Mouse (Mus musculus): ENCODE data around the gene Rnf135. TPM values are rescaled to one million over a fixed set of nuclear protein-coding genes. Genes with fewer than 3 reads are reported as not detected.

Rnf135 gene
- polyA plus RNA-seq, 1 experiment from 2014 or later: 14.0 TPM

GRCm38 (mm10) chr11:80163362-80164116 is 20.1 kb upstream of the Rnf135 start:
- TF ChIP-seq CTCF (IDR thresholded peaks at IDR 0.05): no peak
- H3K27me3 ChIP-seq: no peaks in the 10 kb centered on the region
- ChIA-PET POLR2A (interaction anchor here (1.1 kb wide), 1 partner anchor 21 kb away, joined by 3 read pairs; no protein-coding TSS in a partner anchor), CTCF (no interaction called here)
- ATAC-seq (no peak), DNase-seq (ENCODE audit: low read depth, low spot score) (no peak)
- in situ Hi-C loops (cut with MboI; ENCODE audit: low pct_unique_long_range_greater_than_20kb): no loop called here

DNA sequence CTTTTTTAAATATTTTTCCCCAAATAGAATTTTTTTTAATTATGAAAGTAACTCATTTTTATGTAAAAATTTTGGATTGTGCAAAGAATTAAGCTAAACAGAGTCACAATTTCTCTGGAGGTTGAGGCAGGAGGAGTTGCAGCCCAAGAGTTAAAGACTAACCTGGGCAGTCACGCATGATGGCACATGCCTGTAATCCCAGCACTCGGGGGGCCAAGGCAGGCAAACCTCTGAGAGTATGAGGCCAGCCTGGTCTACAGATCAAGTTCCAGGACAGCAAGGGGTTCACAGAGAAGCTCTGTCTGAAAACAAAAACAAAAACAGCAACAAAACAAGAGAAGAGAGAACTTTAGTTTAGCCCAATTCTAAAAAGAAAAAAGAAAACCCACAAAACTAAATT is 19.4 kb upstream of the Rnf135 start:
- ChIA-PET CTCF (no interaction called here), POLR2A (interaction anchor here (1.1 kb wide), 1 partner anchor 21 kb away, joined by 3 read pairs; no protein-coding TSS in a partner anchor)
- ATAC-seq: no peak
- TF ChIP-seq CTCF (IDR thresholded peaks at IDR 0.05): no peak
- in situ Hi-C loops (cut with MboI; ENCODE audit: low pct_unique_long_range_greater_than_20kb): no loop called here
- DNase-seq (ENCODE audit: low read depth, low spot score): no peak
- no peaks in the 10 kb centered on the region for H3K27me3 ChIP-seq

DNA sequence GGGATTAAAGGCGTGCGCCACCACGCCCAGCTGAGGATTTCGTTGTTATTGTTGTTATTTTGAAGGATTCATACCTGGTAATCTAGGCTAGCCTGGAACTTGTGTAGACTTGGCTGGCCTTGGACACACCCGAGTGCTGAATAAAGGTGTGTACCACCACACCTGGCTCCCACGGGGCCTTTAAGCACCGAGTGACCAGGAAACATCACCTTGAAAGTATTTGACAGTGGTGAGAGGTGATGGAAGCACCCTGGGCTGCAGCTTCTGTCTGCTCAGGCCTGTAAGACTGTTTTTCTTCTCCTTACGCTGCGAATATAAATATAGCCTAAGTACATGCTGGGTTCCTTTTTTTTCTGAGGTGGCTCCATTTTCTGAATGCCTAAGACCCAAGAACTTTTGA is 15.5 kb upstream of the Rnf135 start:
- DNase-seq (ENCODE audit: low read depth, low spot score): no peak

DNA sequence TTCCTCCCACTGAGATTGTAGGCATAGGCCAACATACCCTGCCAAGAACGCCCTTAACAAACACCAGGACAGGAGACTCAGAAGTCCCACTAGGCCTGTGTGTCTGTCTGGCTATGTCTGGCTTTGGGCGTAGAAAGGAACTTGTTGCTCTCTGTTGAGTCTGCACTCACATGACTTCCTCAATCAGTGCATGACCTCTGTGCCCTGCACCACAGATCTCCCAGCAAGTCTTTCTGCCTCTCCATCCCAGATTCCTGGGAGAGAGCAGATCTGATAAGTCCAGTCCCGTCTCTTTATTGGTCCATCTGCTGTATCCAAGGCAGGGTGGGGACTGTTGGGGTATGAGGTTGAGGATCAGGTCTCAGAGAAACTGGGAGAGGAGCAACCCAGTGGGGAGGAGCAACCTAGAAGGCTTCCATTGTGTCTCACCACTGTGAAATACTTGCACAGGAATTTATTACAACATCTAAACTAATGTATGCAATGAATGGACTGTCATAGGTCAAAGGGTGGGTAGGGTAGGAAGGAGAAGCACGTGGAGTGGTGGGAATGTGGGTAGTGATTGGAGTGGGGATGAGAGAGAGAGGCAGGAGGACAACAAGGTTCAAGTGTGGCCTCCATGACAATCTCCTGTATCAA is 14.9 kb upstream of the Rnf135 start:
- DNase-seq (ENCODE audit: low read depth, low spot score) (no peak), ATAC-seq (no peak)
- POLR2A ChIA-PET: no interaction called here
- in situ Hi-C loops (cut with MboI; ENCODE audit: low pct_unique_long_range_greater_than_20kb): no loop called here
- H3K27me3 ChIP-seq: no peaks in the 10 kb centered on the region
- TF ChIP-seq CTCF (IDR thresholded peaks at IDR 0.05): no peak
- CTCF ChIA-PET: no interaction called here

More for the DNA sequence above, 15.5 kb upstream of the Rnf135 start:
- in situ Hi-C loops (cut with MboI; ENCODE audit: low pct_unique_long_range_greater_than_20kb): no loop called here
- ChIA-PET POLR2A (no interaction called here), CTCF (no interaction called here)
- ATAC-seq: no peak
- no peak for TF ChIP-seq CTCF (IDR thresholded peaks at IDR 0.05)
- H3K27me3 ChIP-seq: no peaks in the 10 kb centered on the region

GRCm38 (mm10) chr11:80169629-80170028 is 14.0 kb upstream of the Rnf135 start:
- ATAC-seq (no peak), DNase-seq (ENCODE audit: low read depth, low spot score) (no peak)
- CTCF ChIA-PET: no interaction called here
- POLR2A ChIA-PET: no interaction called here
- in situ Hi-C loops (cut with MboI; ENCODE audit: low pct_unique_long_range_greater_than_20kb): no loop called here
- H3K27me3 ChIP-seq: no peaks in the 10 kb centered on the region
- TF ChIP-seq CTCF (IDR thresholded peaks at IDR 0.05): no peak

GRCm38 (mm10) chr11:80170351-80170750 is 13.3 kb upstream of the Rnf135 start:
- no peak for TF ChIP-seq CTCF (IDR thresholded peaks at IDR 0.05)
- no peak for ATAC-seq
- no peaks in the 10 kb centered on the region for H3K27me3 ChIP-seq
- ChIA-PET CTCF (no interaction called here), POLR2A (interaction anchor here (0.6 kb wide), 1 partner anchor 503 kb away, joined by 6 read pairs; no protein-coding TSS in a partner anchor)
- in situ Hi-C loops (cut with MboI; ENCODE audit: low pct_unique_long_range_greater_than_20kb): no loop called here
- no peak for DNase-seq (ENCODE audit: low read depth, low spot score)

DNA sequence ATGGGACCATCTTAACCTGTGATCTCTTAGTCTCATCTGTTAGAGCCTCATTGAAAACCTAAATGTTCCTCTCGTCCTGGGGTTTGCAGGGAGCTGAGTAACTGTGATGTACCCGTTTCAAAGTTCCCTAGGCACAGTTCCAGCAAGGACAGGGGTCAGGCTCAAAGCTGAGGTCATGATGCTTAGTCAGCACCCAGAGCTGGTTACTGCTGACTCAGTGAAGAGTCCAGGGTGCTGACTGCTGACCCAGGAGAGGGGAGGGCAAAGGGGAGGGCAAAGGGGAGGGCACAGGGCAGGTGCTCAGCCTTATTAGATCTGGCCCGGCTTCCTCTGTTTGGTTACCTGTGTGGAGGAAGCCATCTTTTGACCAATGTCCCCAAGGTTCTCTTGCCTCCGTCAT is 11.8 kb upstream of the Rnf135 start:
- no peak for TF ChIP-seq CTCF (IDR thresholded peaks at IDR 0.05)
- POLR2A ChIA-PET: no interaction called here
- in situ Hi-C loops (cut with MboI; ENCODE audit: low pct_unique_long_range_greater_than_20kb): no loop called here
- no peaks in the 10 kb centered on the region for H3K27me3 ChIP-seq
- no peak for DNase-seq (ENCODE audit: low read depth, low spot score)
- CTCF ChIA-PET: no interaction called here
- no peak for ATAC-seq

DNA sequence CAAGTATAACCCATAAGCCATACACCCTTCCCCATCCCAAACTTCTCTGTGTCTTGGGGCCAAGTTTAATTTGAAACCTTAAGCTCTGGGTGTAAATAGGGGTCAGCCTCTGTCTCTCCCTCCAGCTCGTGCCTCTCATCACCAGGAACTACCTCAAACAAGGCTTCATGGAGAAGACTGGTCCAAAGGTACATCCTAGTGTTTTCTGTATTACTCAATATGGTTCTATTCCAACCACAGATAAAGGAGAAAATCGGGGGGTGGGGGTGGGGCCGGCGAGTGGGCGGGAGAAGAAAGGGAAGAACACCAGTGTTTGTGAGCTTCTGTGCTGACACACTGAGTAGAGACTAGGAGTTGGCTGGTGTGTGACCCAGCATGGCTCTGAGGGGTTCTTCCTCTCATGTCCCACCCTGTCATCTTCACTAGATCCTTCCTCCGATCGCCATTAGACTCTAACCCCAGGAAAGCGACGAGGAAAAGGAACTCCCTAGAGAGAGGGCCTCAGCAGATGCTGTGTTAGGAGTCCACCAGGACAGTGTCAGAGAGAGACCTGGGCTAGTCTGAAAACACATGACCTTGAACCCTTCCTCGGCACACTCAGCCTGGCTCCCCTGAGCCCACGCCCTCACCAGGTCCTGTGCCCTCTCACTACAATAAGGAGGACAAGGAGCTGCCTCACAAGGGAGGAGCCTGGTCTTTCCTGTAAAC is 9.5 kb upstream of the Rnf135 start:
- CTCF ChIA-PET: interaction anchor here (1.8 kb wide), 1 partner anchor 47 kb away, joined by 3 read pairs; no protein-coding TSS in a partner anchor
- no peak for DNase-seq (ENCODE audit: low read depth, low spot score)
- in situ Hi-C loops (cut with MboI; ENCODE audit: low pct_unique_long_range_greater_than_20kb): no loop called here
- H3K27me3 ChIP-seq: no peaks in the 10 kb centered on the region
- ATAC-seq: no peak
- no peak for TF ChIP-seq CTCF (IDR thresholded peaks at IDR 0.05)
- POLR2A ChIA-PET: no interaction called here

DNA sequence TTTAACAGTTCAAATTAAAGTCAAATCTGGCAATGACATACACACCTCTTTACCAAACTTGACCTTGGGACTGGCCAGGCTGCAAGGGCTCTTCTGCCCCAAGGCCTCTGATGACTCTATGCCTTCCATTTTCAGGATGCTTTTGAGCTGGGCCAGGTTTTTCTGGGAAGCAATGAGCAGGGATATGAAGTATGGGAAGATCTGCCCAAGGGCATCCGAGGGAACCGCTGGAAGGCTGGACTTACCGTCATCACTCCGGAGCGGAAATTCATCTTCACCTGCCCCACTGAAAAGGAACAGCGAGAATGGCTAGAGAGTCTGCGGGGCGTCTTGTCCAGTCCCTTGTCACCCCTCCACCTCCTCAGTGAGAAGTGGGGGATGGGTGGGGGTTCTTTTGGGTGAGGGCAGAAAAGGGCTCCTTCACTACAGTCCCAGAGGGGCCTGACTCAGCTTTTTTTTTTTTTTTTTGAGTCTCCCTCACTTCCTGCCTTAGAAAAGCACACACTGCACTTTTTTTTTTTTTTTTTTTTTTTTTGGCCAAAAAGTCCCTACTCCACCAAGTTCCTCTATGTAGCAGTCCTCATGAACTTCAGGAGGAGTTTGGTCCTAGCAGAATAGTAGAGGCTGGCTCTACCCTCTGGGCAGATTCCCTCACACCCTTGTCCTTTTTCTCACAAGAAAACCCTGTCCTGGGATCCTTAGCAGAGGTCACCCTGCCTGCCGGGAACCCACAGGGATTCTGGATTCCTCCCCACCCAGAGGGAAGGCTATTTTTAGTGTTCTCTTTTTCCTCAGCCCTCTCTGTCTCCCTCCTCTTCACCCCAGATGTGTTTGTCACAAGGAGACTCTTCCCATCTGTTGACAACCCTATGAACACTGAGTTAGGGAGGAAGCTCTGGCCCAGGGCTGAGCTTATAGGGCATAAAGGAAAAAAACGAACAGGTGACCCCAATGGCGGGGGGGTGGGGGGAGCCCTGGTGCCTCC is 6.4 kb upstream of the Rnf135 start:
- H3K27me3 ChIP-seq: no peaks in the 10 kb centered on the region
- no peak for DNase-seq (ENCODE audit: low read depth, low spot score)
- ATAC-seq: no peak
- POLR2A ChIA-PET: interaction anchor here (0.6 to 0.7 kb wide), 2 partner anchors 38 to 40 kb away, joined by 3 read pairs; no protein-coding TSS in a partner anchor
- in situ Hi-C loops (cut with MboI; ENCODE audit: low pct_unique_long_range_greater_than_20kb): no loop called here
- no peak for TF ChIP-seq CTCF (IDR thresholded peaks at IDR 0.05)
- CTCF ChIA-PET: no interaction called here

- POLR2A ChIA-PET: no interaction called here
These were observed 5.3 kb upstream of the Rnf135 start for GRCm38 (mm10) chr11:80178316-80178715.

More at GRCm38 (mm10) chr11:80178316-80178715, 5.3 kb upstream of the Rnf135 start:
- H3K27me3 ChIP-seq: no peaks in the 10 kb centered on the region
- CTCF ChIA-PET: no interaction called here
- no peak for TF ChIP-seq CTCF (IDR thresholded peaks at IDR 0.05)
- DNase-seq (ENCODE audit: low read depth, low spot score) (no peak), ATAC-seq (no peak)
- in situ Hi-C loops (cut with MboI; ENCODE audit: low pct_unique_long_range_greater_than_20kb): no loop called here
